Mouse (Mus musculus) ES-Bruce4 (cell line): ENCODE results near the gene Gjb5.

Experiments
- CTCF ChIP-seq: IDR thresholded peaks from one replicate; pipeline ENCODE4 v1.8.1; 2011; ENCODE audit warnings: low read depth, low read length
- EP300 ChIP-seq: IDR thresholded peaks from 2 replicates; pipeline ENCODE4 v1.6.1; 2011; ENCODE audit warnings: low read depth, low read length; ENCODE audit not compliant: insufficient read depth
- POLR2A ChIP-seq: IDR thresholded peaks from one replicate; pipeline ENCODE4 v1.8.1; 2011; ENCODE audit warnings: low read length; ENCODE audit not compliant: insufficient read depth

DNA sequence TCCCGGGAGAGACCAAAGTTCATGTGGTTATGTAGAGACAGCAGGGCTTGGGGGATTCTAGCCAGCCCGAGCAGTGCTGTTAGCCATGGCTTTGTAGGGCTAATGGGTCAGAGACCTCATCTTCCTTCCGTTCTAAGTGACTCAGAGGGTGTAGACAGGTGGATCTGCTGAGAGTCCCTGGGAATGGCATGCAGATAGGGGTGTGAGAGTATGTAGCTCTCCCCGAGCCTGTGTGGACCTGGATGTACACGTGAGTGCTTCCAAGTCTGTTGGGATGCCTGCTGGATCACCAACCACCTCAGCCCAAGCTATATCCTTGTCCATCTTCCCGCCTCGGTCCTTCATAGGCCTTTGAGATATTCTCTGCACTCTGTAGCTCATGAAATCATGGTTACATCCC, 29.6 kb downstream of the Gjb5 start:
- no peak for TF ChIP-seq POLR2A
- TF ChIP-seq CTCF: no peak
- no peak for TF ChIP-seq EP300
